In genomic region chr4:40193461-40193860, GRCm38 (mm10) we compare ENCODE assay signal across 22 mouse cellular contexts.
"Had no signal": no experiment of that assay in that cellular context is flagged by ENCODE, and none has a peak within 500 bp of the region (broad histone marks: within the 10 kb centered on the region; RNA-seq: fewer than 3 reads in every experiment).

No protein-coding gene starts in this region.

- H3K4me2 ChIP-seq: heart, embryonic 11.5 days; heart, embryonic 13.5 days; heart, embryonic 15.5 days; hindbrain, embryonic 14.5 days; limb, embryonic 12.5 days; liver, embryonic 11.5 days; liver, embryonic 13.5 days; liver, embryonic 15.5 days had no signal

- ATAC-seq: hindbrain, postnatal 0 days; intestine, embryonic 16.5 days; liver, postnatal 0 days had no signal

- H3K9ac ChIP-seq: heart, embryonic 13.5 days; heart, embryonic 15.5 days; hindbrain, embryonic 14.5 days; limb, embryonic 12.5 days; liver, embryonic 13.5 days; liver, embryonic 15.5 days; liver, postnatal 0 days had no signal

- H3K9me3 ChIP-seq: heart, embryonic 13.5 days; heart, embryonic 15.5 days; limb, embryonic 10.5 days; limb, embryonic 12.5 days; liver, embryonic 13.5 days; liver, embryonic 15.5 days had no signal

- H3K4me1 ChIP-seq: heart, embryonic 15.5 days; limb, embryonic 10.5 days; liver, embryonic 13.5 days; liver, embryonic 15.5 days had no signal

- H3K4me3 ChIP-seq: heart, adult 2 months; heart, embryonic 13.5 days; heart, embryonic 15.5 days; layer of hippocampus, adult 2 months; left cerebral cortex, adult 2 months; limb, embryonic 10.5 days; limb, embryonic 12.5 days; liver, embryonic 13.5 days; liver, embryonic 15.5 days had no signal

- H3K27ac ChIP-seq: heart, adult 2 months; heart, embryonic 13.5 days; heart, embryonic 15.5 days; hindbrain, embryonic 14.5 days; hindbrain, postnatal 0 days; layer of hippocampus, adult 2 months; left cerebral cortex, adult 2 months; limb, embryonic 10.5 days; limb, embryonic 12.5 days; liver, embryonic 13.5 days; liver, embryonic 15.5 days had no signal

- DNase-seq: gastrocnemius, postnatal 14 days; gastrocnemius, postnatal 36 days; heart, adult 11 months; heart, adult 2 months; heart, postnatal 14 days; heart, postnatal 36 days; liver; liver, embryonic 13.5 days; liver, postnatal 0 days; lung, adult 2 months had no signal

- H3K27me3 ChIP-seq: heart, embryonic 13.5 days; heart, embryonic 15.5 days; limb, embryonic 12.5 days; liver, embryonic 13.5 days; liver, embryonic 15.5 days had no signal
